Mouse (Mus musculus) embryonic facial prominence, embryonic 14.5 days (tissue): ENCODE data around the gene Paqr4. TPM values are rescaled to one million over a fixed set of nuclear protein-coding genes. Genes with fewer than 3 reads are reported as not detected.

Experiments used
- ATAC-seq: fragments of 200-750 bp; cut with Nextera tagmentation; 2 replicates; pipeline ENCODE4 v1.8.0; 2017; ENCODE audit warnings: low read depth, moderate number of reproducible peaks, moderate TSS enrichment
- DNase-seq: peaks from one replicate; pipeline ENCODE4 v3.0.0-alpha.2; 2015; ENCODE audit warnings: low spot score
- H3K27ac ChIP-seq: fragments of 300-500 bp; sonication (generic); replicated peaks from 2 replicates; pipeline ENCODE4 v1.5.1; 2014; ENCODE audit warnings: low read depth, mild to moderate bottlenecking, low read length, moderate library complexity
- H3K27me3 ChIP-seq: fragments of 300-500 bp; sonication (generic); replicated peaks from 2 replicates; pipeline ENCODE4 v1.6.1; 2014; ENCODE audit warnings: low read length; ENCODE audit not compliant: control insufficient read depth, insufficient read depth
- H3K36me3 ChIP-seq: fragments of 300-500 bp; sonication (generic); 2 replicates; pipeline ENCODE4 v1.6.1; 2014; ENCODE audit warnings: low read length, mixed read lengths; ENCODE audit not compliant: control insufficient read depth, insufficient read depth
- H3K4me1 ChIP-seq: fragments of 300-500 bp; sonication (generic); 2 replicates; pipeline ENCODE4 v1.6.1; 2014; ENCODE audit warnings: antibody characterized with exemption, low read length; ENCODE audit not compliant: control insufficient read depth, insufficient read depth
- H3K4me2 ChIP-seq: fragments of 300-500 bp; sonication (generic); 2 replicates; pipeline ENCODE4 v1.6.1; 2014; ENCODE audit warnings: low read depth, mild to moderate bottlenecking, low read length, moderate library complexity, mixed read lengths
- H3K4me3 ChIP-seq: fragments of 300-500 bp; sonication (generic); 2 replicates; pipeline ENCODE4 v1.5.1; 2014; ENCODE audit warnings: low read depth, mild to moderate bottlenecking, low read length
- H3K9ac ChIP-seq: fragments of 300-500 bp; sonication (generic); 2 replicates; pipeline ENCODE4 v1.6.1; 2014; ENCODE audit warnings: low read depth, mild to moderate bottlenecking, low read length, moderate library complexity, mixed read lengths
- H3K9me3 ChIP-seq: fragments of 300-500 bp; sonication (generic); 2 replicates; pipeline ENCODE4 v1.6.1; 2016; ENCODE audit warnings: low read length; ENCODE audit not compliant: control insufficient read depth
- WGBS: fragments of 180-500 bp; shearing (Covaris S2); extraction: QIAGEN DNeasy Blood & Tissue Kit; methylation state at CpG from one replicate; pipeline ENCODE4 v1.1.7; 2014; 5-methylcytosine and 5-hydroxymethylcytosine counted together
- polyA plus RNA-seq: library from polyadenylated mRNA; unstranded; fragments of >200 nt; fragmentation: Nextera tagmentation; extraction: Ambion mirVana; gene quantifications from 2 replicates; pipeline ENCODE4 v1.2.1, GENCODE M21; 2014

Paqr4 gene
- polyA plus RNA-seq, 1 experiment from 2014 or later, result 20.9 TPM

- Histone ChIP-seq H3K36me3 (peaks cover 71% of the 10 kb centered on the region), H3K4me3 (no peak overlapping the region), H3K4me1 (no peaks in the 10 kb centered on the region), H3K9me3 (no peaks in the 10 kb centered on the region), H3K9ac (no peak overlapping the region), H3K4me2 (no peak overlapping the region), H3K27me3 (no peaks in the 10 kb centered on the region), H3K27ac (no peak overlapping the region)
- 94% methylated on average over 3 of the region's 3 CpGs for whole genome bisulfite sequencing
- DNase-seq, result no peak
- no peak for ATAC-seq
Measured at GRCm38 (mm10) chr17:23761155-23761554, 20.5 kb upstream of the Paqr4 start.

GRCm38 (mm10) chr17:23760231-23760630, 19.6 kb upstream of the Paqr4 start:
- no peak for DNase-seq
- Histone ChIP-seq H3K4me1 (no peaks in the 10 kb centered on the region), H3K36me3 (peaks cover 80% of the 10 kb centered on the region), H3K27me3 (no peaks in the 10 kb centered on the region), H3K4me2 (no peak overlapping the region), H3K27ac (no peak overlapping the region), H3K9me3 (no peaks in the 10 kb centered on the region), H3K4me3 (no peak overlapping the region), H3K9ac (no peak overlapping the region)
- 89% methylated on average over 9 of the region's 9 CpGs for WGBS
- no peak for ATAC-seq

GRCm38 (mm10) chr17:23758801-23759200, 18.1 kb upstream of the Paqr4 start:
- H3K9me3 ChIP-seq, result no peaks in the 10 kb centered on the region
- no peaks in the 10 kb centered on the region for H3K27me3 ChIP-seq
- H3K4me2 ChIP-seq, result no peak overlapping the region
- peaks cover 89% of the 10 kb centered on the region for H3K36me3 ChIP-seq
- no peak overlapping the region for H3K27ac ChIP-seq
- ATAC-seq (no peak), DNase-seq (no peak)
- no peaks in the 10 kb centered on the region for H3K4me1 ChIP-seq
- WGBS, result 80% methylated on average over 8 of the region's 8 CpGs
- H3K4me3 ChIP-seq, result no peak overlapping the region
- H3K9ac ChIP-seq, result no peak overlapping the region

- Histone ChIP-seq H3K9me3 (no peaks in the 10 kb centered on the region), H3K4me2 (no peak overlapping the region), H3K9ac (no peak overlapping the region), H3K4me3 (no peak overlapping the region), H3K4me1 (no peaks in the 10 kb centered on the region), H3K27ac (no peak overlapping the region), H3K27me3 (no peaks in the 10 kb centered on the region), H3K36me3 (peaks cover 93% of the 10 kb centered on the region)
- WGBS, result 93% methylated on average over 9 of the region's 9 CpGs
- DNase-seq (no peak), ATAC-seq (no peak)
Measured at GRCm38 (mm10) chr17:23757581-23757980, 16.9 kb upstream of the Paqr4 start.

DNA sequence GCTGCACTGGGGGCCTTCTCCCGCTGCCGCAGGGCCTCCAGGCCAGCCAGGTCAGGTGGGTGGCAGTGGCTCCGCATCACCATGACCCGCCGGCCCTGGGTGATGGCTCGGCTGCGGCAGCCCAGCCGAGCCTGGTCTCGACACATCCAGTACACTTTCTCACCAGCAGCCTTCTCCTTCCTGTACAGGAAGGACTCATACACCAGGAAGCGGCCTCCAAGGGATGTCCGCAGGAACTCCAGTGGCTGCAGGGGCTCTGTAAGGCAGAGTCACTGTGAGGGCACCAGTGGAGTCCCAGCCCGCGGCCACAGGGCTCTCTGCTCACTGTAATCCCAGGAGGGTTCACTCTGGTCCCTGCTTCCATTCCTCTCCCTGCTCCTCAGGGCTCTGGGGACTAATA, 15.0 kb upstream of the Paqr4 start:
- no peaks in the 10 kb centered on the region for H3K4me1 ChIP-seq
- no peak overlapping the region for H3K4me3 ChIP-seq
- no peaks in the 10 kb centered on the region for H3K27me3 ChIP-seq
- DNase-seq, result no peak
- no peak overlapping the region for H3K27ac ChIP-seq
- WGBS, result 92% methylated on average over 13 of the region's 13 CpGs
- H3K9ac ChIP-seq, result no peak overlapping the region
- no peak overlapping the region for H3K4me2 ChIP-seq
- no peak for ATAC-seq
- H3K9me3 ChIP-seq, result no peaks in the 10 kb centered on the region
- H3K36me3 ChIP-seq, result peaks cover 89% of the 10 kb centered on the region

GRCm38 (mm10) chr17:23749400-23750191, 8.9 kb upstream of the Paqr4 start:
- H3K4me1 ChIP-seq, result peaks cover 11% of the 10 kb centered on the region
- ATAC-seq (no peak), DNase-seq (no peak)
- H3K36me3 ChIP-seq, result peaks cover 31% of the 10 kb centered on the region
- peak overlapping the region; percentile 20 for H3K4me3 ChIP-seq
- H3K27ac ChIP-seq, result no peak overlapping the region
- H3K9ac ChIP-seq, result no peak overlapping the region
- no peaks in the 10 kb centered on the region for H3K9me3 ChIP-seq
- H3K27me3 ChIP-seq, result peaks cover 26% of the 10 kb centered on the region
- 78% methylated on average over 10 of the region's 11 CpGs for WGBS
- H3K4me2 ChIP-seq, result peak overlapping the region; percentile 23; the same call in 1 of the 2 replicates

DNA sequence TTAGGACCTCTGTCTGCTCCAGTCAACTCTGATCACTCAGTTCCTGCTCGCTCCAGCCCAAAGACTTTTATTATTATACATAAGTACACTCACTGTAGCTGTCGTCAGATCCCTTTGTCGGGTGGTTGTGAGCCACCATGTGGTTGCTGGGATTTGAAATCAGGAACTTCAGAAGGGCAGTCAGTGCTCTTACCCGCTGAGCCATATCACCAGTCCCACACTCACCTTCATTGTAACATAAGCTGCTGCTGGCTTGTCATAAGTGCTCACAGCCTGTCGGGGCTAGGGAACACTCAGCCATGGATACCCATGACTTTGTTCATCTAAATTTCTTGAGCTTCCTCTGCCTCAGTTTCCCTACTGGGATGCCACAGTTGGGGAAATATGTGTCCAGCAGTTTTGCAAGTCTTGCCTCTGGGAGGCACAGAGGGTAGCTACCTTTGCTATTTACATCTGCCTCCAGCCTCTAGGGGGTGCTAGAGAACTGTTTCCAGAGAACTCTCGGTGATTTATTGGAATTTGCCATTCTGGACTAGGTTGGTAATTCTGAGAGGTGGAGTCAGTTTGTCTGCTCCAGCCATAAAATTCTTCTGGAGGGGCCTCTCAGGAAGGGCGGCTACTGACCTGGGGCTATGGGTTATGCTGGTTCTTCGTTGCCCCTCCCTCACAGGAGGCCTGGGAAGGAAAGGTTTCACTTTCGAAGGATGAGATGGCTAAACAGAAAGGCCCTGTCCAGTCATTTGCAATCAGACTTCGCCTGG, 8.1 kb upstream of the Paqr4 start:
- H3K4me1 ChIP-seq, result peaks cover 11% of the 10 kb centered on the region
- no peak overlapping the region for H3K27ac ChIP-seq
- peak overlapping the region; percentile 23; the same call in 1 of the 2 replicates for H3K4me2 ChIP-seq
- no peak for ATAC-seq
- H3K27me3 ChIP-seq, result peaks cover 34% of the 10 kb centered on the region
- 30% methylated on average over 10 of the region's 10 CpGs for WGBS
- no peaks in the 10 kb centered on the region for H3K9me3 ChIP-seq
- H3K4me3 ChIP-seq, result peak overlapping the region; percentile 20
- DNase-seq, result peak; percentile 87
- no peak overlapping the region for H3K9ac ChIP-seq
- H3K36me3 ChIP-seq, result peaks cover 27% of the 10 kb centered on the region

DNA sequence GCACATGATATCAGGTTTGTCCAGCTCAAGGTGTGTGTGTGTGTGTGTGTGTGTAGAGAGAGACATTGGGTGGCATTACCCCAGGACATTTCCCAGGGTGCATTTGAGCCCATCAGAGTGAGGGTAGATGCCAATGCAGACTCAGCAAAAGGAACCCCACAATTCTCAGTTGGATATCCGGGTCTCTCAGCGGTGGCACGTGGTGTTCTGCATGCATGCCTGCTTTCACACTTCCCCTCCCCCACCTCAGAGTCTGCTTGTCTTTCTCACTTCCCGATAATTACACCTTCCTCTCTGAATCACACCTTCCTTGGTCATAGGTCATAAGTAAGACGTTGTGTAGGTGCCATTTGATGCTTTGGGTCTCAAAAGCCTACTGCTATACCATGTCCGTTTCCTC, 7.4 kb upstream of the Paqr4 start:
- DNase-seq, result no peak
- H3K9ac ChIP-seq, result no peak overlapping the region
- no peaks in the 10 kb centered on the region for H3K9me3 ChIP-seq
- no peak overlapping the region for H3K4me3 ChIP-seq
- peaks cover 19% of the 10 kb centered on the region for H3K36me3 ChIP-seq
- peaks cover 11% of the 10 kb centered on the region for H3K4me1 ChIP-seq
- H3K27me3 ChIP-seq, result peaks cover 42% of the 10 kb centered on the region
- H3K4me2 ChIP-seq, result no peak overlapping the region
- ATAC-seq, result no peak
- 31% methylated on average over 6 of the region's 6 CpGs for WGBS
- H3K27ac ChIP-seq, result no peak overlapping the region
